Mouse (Mus musculus): ENCODE measurements around the gene Kmt2b.
A peak's percentile ranks its signal among the peaks of the same experiment; 100 is the strongest.

Gene Kmt2b

DNA sequence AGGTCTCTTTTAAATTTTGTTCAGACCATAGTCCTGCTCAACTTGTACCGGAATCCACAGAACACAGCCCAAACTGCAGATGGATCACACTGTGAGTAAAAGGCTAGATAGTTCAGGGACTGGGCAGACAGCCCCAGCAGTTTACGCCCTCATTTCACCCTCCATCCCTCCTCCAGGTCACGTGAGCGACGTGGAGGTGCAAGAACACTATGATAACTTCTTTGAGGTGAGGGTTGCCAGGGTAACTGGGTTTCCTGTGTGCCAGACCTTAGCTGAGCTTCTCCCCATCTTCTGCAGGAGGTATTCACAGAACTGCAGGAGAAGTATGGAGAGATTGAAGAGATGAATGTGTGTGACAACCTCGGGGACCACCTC, 24.6 kb downstream of the Kmt2b start:
- DNase-seq, result no peak

GRCm38 (mm10) chr7:30563117-30563905, 25.2 kb downstream of the Kmt2b start, which contains the start of the genes U2af1l4, Gm49396 and Psenen:
U2af1l4 (plus strand) TSS chr7:30563301.
Gm49396 (plus strand) TSS chr7:30563344.
Psenen (minus strand) TSS chr7:30563627.
- peak; percentile 99 for DNase-seq

DNA sequence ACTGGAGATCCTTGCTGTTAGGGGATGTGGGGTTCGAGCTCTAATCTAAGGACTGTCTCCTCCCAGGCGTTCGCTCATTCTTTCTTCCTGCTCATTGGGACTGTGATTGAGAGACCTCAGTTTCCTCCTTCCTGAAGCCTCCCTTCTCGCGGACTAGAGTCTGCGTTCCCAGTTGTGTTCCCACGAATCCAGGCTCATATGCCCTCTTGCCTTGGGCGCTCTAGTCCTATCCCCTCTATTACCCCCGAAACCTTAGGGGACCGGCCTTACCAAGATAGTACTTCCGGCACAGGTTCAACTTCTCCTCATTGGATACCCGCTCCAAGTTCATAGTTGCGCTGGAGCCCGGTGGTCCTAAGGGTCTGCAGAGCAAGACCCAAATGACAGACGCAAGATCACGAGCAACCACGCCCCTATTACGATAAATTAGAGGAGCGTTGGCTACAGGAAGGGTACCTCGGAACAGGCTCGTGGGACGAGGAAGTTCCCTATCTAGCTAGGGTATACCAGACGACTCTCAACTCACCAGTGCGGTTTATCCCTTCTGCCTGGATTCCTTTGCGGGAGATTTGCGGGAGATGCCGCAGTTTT, 25.9 kb downstream of the Kmt2b start:
- DNase-seq, result no peak

DNA sequence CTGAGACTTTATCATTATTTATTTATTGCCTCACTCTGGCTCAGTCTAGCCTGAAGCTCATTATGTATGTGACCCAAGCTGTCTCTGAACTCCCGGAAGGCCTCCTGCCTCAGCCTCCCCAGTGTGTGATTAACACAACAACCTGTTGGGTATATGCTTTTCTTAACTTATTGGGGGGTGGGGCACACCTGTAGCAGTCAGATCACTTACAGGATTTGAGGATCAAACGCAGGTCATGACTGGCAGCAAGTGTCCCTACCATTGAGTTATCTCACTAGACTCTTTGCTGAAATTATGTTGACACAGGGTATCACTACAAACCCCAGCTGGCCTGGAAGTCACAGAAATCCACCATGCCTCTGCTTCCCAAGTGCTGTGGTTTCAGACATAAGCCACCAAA, 28.2 kb downstream of the Kmt2b start:
- no peak for DNase-seq

DNA sequence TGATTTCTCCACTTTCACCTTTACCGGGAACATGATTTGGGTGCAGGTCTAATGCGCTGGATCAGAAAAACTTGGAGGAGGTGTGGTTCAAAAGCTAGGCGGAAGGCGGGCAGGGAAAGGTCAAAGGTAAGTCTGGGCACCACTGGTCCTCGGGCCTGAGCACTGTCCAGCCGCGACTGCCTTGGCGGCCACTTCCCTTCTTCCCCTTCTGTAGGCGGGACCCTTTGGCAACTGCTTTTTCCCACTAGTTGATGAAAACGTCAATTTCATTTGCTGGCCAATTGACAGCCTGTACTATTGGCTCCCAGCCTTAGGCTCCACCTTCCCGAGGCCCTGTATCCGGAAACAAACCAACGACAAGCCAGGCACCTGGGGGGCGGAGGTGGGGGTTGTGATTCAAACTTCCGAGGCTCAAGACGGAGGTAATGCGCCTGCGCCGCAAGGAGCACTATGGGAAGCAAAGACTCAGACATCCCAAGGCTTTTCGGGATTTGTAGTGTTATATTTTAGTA, 29.0 kb downstream of the Kmt2b start, which contains the start of gene Lin37:
Gene Lin37, minus strand, starts transcription at position 396 of the 512 bp plus-strand sequence.
- peak; percentile 99 for DNase-seq

- no peak for DNase-seq
These were observed 29.7 kb downstream of the Kmt2b start for GRCm38 (mm10) chr7:30558656-30559442.

- no peak for DNase-seq
These were observed 30.5 kb downstream of the Kmt2b start for GRCm38 (mm10) chr7:30557901-30558514.

GRCm38 (mm10) chr7:30556894-30557536, 31.5 kb downstream of the Kmt2b start:
- peak; percentile 35 for DNase-seq

DNA sequence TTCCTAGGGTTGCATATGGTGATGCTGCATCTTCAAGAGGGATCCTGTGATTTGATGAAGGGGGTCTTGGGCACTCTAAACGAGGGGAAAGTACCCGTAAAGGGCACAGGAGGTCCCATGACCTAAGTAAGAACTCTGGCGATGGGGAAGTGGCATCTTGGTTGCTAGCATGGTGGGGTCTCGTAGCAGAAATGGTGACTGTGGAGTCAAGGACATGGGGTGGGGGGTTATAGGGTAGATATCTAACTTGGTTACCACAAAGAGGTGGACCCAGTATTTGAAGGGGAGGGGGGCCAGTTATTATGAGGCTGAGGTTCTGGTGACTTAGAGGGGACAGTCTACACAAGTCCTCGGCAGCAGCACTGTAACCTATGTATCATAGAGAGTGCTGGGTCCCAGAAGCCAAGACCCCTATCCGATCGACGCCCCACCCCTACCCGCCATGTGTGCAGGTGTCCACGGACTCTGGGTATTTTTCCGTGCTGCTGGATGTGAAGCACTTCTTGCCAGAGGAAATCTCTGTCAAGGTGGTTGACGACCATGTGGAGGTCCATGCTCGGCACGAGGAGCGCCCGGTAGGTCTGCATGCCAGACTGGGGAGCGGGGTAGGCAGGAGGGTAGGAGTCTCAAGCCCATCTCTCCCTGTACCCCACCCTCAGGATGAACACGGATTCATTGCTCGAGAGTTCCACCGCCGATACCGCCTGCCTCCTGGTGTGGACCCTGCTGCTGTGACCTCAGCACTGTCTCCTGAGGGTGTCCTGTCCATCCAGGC, 34.5 kb downstream of the Kmt2b start:
- DNase-seq, result no peak

GRCm38 (mm10) chr7:30553021-30553589, 35.4 kb downstream of the Kmt2b start:
- DNase-seq, result peak; percentile 64

DNA sequence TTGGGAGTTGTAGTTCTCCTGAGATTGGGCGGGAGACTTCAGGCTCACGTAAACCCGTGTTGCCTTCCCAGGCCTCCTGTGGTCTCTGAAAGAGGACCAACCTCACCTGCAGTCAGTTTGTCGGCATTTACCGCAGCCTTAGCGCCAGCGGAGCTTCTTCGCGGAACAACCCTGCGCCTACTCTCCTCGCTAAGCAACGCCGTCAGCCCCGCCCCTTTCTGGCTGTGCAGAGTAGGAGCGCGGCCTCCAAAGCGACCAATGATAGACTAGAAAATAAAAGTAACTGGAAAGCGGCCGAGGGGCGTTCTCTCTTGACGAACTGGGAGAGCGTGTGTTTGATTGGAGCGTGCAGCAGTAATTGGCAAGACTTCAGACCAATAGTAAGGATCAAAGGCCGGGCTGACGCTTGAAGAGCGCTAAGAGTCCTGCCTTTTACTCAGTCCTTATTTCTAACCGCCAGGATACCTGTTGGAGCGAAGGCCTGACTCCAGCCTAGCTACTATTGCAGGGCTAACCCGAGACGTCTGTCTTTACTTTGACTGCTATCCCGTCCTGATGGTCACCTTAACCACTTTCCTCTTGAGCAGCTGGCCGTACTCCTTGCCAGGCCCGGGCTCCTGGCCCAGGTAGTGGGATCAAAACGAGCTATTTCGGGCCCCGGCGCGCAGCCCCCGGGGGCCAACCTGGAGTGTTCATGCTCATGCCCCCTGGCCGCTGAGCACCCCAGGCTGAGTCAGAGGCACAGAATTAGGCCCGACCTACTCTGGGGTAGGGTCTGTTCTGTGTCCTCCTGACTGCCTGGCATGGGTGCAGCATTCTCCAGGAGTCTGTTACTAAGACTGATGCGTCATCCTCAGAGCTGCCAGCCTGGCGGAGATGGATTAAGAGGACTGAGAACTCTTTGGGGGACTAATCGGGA, 36.2 kb downstream of the Kmt2b start, which contains the start of the genes Hspb6 and Proser3:
Gene Hspb6, plus strand, starts transcription at position 77 of the 919 bp plus-strand sequence.
Gene Proser3, minus strand, starts transcription at position 198 of the 919 bp plus-strand sequence.
- DNase-seq, result peak; percentile 99

- DNase-seq, result no peak
These were observed 37.0 kb downstream of the Kmt2b start for GRCm38 (mm10) chr7:30551445-30552101.

DNA sequence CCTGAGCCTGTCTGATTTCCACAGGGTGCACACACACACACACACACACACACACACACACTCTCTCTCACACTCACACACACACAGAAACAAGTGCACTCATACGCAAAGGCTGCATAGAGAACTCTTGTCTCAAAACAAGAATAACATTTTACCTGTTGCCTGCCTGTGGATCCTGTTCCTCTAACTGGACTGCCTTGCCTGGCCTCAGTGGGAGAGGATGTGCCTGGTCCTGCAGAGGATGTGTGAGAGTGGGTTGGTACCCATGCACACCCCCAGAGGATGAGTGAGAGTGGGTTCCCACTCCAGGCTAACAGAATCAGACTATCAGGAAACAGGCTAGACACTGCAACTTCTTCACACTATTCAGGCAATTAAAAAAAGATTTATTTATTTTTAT, 37.9 kb downstream of the Kmt2b start:
- DNase-seq, result no peak

DNA sequence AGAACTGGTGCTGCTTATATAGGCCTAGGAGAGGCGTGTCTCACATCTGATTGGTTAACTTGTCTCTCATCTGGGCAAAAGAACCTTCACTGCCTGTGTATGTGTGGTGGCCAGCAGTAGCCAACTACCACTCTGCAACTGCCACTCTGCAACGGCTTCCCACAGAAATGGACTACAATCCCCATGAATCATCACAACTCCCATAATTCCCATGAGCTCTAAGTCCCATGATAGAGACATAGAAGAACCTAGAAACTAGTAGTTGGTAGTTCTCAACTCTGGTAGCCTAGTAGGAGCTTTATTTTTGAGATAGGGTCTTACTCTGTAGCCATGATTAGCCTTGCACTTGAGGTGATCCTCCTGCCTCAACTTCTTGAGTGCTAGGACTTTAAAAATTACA, 38.6 kb downstream of the Kmt2b start:
- DNase-seq, result no peak

- no peak for DNase-seq
These were observed 44.2 kb downstream of the Kmt2b start for GRCm38 (mm10) chr7:30544327-30544726.

DNA sequence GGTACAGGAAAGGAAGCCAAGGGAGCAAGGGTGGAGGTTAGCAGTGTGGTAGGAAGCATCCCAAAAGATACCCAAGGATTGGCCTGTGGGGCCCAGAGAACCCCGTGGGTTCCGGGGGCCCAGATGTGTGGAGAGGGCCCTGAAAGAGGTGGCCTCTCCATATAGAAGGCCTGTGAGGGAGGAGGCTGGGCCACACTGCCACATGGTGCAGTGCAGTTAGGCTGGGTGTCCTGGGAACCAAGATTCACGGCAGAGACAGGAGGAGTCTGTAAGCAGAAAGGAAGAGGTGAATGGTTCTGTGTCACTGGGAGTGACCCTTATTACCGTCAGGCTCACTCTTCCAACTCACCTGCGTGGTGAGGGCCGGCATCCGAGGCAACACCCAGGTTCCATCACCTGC, 48.0 kb downstream of the Kmt2b start:
- no peak for DNase-seq

DNA sequence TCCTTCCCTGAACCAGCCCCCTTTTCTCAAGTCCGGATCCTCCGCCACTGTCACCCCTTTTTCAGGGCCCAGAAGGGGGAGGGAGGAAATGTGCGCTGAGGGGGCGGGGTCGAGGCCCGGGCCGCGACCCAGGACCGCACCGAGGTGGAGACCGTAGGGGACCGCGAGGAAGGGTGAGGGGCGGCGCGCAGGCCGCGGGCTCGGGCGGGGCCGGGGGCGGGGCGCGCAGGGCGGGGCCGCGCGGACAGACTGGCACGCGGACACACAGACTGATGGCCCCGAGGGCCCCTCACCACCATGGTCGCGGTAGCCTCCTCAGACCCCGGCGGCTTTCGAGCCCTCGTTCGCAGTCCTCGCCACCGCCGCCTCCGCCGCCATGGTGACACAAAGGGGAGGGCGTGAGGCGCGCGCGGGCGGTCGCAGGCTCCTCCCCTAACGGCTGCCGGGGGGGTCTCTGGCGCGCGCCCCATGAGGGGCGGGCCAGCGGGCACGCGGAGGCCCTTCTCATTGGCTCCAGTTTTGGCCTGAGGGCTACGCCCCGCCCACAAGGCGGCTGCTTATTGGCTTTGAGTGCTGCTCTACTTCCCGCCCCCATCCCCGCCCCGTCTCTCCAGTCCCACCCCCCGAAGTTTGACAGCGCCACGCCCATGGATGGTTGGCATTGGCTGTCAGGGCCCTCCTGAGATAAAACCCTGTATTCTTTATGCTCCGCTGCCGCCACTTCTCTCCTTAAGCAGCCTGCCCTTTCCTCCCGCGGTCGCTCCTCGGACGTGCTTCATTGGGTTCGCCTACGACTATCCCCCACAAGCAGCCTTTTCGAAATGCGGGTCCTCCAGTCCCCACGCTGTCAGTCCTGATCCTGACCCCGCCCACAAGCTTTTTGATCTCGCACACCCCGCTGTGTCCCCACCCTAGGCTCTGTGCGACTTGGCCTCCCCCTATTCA, 53.6 kb downstream of the Kmt2b start, which contains the start of gene Arhgap33:
Gene Arhgap33, minus strand, starts transcription at position 428 of the 945 bp plus-strand sequence.
- DNase-seq, result peak; percentile 99

All from retina, postnatal 1 day (tissue).